Mouse (Mus musculus): ENCODE data around the gene Zc3h13.

Gene Zc3h13

GRCm38 (mm10) chr14:75284193-75284915, at the start of gene Zc3h13:
Gene Zc3h13 (plus strand): TSS chr14:75284373.
- DNase-seq (ENCODE audit: low spot score in 2 of 2) = peak; percentile 95 to 98

- DNase-seq (ENCODE audit: low spot score in 2 of 2) = no peak
Measured at GRCm38 (mm10) chr14:75235552-75235951, 48.6 kb upstream of the Zc3h13 start.

GRCm38 (mm10) chr14:75235955-75236635, 48.1 kb upstream of the Zc3h13 start:
- DNase-seq (ENCODE audit: low spot score in 2 of 2) = no peak

DNA sequence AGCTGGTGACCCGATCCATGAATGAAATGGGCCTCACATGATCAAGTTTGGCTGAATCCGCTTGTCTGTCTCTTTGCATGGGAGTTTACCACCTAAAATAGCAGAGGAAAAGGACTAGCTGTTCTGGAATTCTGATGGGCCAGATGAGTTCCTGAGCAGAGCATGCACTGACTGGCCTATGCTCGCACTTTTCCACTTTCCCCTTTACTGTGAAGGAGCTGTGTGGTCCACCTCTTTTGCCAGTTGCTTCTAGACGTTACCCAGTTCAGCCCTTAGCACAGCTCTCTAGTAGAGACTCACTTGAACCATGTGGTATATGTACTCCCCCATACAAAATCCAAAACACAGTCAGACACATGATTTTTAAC, 47.6 kb upstream of the Zc3h13 start:
- no peak for DNase-seq (ENCODE audit: low spot score in 2 of 2)

- DNase-seq (ENCODE audit: low spot score in 2 of 2) = no peak
Measured at GRCm38 (mm10) chr14:75237096-75237495, 47.1 kb upstream of the Zc3h13 start.

DNA sequence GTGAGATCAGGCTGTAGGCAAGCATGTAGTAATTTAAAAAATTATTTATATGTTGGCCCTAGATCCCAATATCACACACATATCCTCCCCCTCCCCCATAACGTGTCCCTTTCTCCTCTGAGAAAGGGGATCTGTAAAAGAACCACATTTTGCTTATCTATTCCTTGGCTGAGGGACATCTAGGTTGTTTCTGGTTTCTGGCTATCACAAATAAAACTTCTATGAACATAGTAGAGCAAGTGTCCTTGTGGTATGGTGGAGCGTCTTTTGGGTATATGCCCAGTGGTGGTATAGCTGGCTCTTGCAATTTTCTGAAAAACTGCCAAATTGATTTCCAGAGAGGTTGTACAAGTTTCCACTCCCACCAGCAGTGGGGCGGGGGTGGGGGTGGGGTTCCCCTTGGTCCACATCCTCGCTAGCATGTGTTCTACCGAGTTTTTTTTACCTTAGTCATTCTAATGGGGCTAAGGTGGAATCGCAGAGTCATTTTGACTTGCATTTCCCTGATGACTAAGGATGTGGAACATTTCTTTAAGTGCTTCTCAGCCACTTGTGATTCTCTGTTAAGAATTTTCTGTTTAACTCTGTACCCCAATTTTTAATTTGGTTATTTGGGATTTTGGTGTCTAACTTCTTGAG, 46.0 kb upstream of the Zc3h13 start:
- no peak for DNase-seq (ENCODE audit: low spot score in 2 of 2)

DNA sequence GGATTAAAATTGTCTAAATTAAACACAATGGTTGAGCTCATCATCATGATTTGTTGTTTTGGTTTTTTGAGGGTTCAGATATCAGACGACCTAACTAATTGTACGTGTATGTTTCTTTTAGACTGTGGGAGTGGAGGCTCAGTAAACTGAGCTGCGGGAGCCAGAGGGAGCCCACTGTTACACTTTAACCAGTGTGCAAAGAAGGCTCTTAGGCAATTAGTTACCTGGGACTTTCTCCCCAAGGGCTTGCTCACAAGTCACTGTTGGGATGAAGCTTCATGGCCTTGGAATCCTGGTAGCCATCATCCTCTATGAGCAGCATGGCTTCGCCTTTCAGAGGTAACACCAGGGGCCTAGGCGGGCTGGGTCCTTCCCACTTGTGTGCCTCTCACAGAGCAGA, 42.1 kb upstream of the Zc3h13 start, which contains the start of gene Cpb2:
Gene Cpb2 (plus strand): TSS at position 201 of the 400 bp plus-strand sequence.
- DNase-seq (ENCODE audit: low spot score in 2 of 2) = no peak

GRCm38 (mm10) chr14:75246024-75247000, 37.9 kb upstream of the Zc3h13 start:
- no peak for DNase-seq (ENCODE audit: low spot score in 2 of 2)

- DNase-seq (ENCODE audit: low spot score in 2 of 2) = no peak
Measured at GRCm38 (mm10) chr14:75250432-75250831, 33.7 kb upstream of the Zc3h13 start.

- DNase-seq (ENCODE audit: low spot score in 2 of 2) = peak in 1 of 2 experiments; percentile 4
Measured at GRCm38 (mm10) chr14:75256521-75256920, 27.7 kb upstream of the Zc3h13 start.

GRCm38 (mm10) chr14:75269531-75269930, 14.6 kb upstream of the Zc3h13 start:
- no peak for DNase-seq (ENCODE audit: low spot score in 2 of 2)

DNA sequence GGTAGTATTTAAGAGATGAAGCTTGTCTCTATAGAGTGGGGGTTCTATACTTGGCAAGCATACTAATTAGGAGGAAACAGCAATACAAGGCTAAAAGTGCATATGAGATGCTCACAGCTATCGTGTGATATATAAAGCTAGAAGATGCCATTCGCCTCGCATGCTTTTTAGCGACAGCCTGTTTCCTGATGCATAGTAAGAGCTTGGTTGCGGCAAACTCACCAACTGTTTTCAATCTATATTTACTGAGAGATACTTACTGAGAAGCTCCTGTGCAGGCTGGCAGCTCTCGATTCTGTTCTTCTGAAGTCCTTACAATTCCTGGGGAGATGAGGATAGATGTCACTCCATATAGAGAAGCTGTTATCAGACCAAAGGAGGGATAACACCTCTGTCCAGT, 4.5 kb upstream of the Zc3h13 start:
- DNase-seq (ENCODE audit: low spot score in 2 of 2) = no peak

- no peak for DNase-seq (ENCODE audit: low spot score in 2 of 2)
Measured at GRCm38 (mm10) chr14:75280406-75280805, 3.8 kb upstream of the Zc3h13 start.

DNA sequence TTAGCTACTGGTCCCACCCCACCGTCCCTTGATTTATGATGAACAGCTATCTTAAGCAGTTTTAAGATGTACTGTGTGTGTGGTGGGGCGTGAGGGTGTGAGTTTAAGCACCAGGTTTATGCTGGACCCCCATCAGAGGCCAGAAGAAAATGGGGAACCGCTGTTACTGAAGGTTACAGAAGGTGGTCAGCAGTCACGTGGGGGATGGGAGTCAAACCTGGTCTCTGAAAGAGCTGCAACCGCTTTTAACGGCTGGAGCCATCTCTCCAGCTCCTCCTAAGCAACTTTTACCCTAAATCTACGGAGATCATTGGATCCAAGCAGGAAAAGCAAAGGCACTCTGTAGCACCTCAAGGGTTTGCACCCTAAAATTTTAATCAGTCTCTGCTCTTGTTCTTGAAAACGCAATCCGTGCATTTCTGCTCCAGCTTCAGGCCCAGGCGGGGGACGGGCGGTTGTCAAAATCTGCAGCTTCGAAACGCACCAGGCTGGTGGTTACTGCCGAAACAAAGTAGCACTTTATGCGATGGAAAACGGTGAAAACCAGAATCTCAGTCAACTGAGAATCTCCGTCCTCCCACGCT, 472 bp upstream of the Zc3h13 start:
- DNase-seq (ENCODE audit: low spot score in 2 of 2) = no peak

- DNase-seq (ENCODE audit: low spot score in 2 of 2) = no peak
Measured at GRCm38 (mm10) chr14:75301081-75301480, 16.9 kb downstream of the Zc3h13 start.

GRCm38 (mm10) chr14:75303807-75304206, 19.6 kb downstream of the Zc3h13 start:
- no peak for DNase-seq (ENCODE audit: low spot score in 2 of 2)

DNA sequence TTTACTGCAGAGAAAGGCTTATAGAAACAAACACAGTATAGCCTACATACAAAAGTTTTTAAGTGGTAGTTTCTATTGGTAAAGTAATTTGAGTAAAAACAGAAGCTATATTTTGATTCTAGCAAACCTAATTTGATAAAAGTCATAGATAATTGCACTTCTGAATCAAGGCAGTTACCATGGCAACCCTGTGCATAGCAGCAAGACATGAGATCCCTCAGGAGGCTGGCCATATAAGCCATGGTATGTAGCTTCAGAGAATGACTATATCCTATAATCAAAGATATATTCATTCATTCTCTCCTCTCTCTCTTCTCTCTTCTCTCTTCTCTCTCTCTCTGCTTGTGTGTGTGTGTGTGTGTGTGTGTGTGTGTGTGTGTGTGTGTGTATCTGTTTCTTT, 23.7 kb downstream of the Zc3h13 start:
- DNase-seq (ENCODE audit: low spot score in 2 of 2) = no peak

DNA sequence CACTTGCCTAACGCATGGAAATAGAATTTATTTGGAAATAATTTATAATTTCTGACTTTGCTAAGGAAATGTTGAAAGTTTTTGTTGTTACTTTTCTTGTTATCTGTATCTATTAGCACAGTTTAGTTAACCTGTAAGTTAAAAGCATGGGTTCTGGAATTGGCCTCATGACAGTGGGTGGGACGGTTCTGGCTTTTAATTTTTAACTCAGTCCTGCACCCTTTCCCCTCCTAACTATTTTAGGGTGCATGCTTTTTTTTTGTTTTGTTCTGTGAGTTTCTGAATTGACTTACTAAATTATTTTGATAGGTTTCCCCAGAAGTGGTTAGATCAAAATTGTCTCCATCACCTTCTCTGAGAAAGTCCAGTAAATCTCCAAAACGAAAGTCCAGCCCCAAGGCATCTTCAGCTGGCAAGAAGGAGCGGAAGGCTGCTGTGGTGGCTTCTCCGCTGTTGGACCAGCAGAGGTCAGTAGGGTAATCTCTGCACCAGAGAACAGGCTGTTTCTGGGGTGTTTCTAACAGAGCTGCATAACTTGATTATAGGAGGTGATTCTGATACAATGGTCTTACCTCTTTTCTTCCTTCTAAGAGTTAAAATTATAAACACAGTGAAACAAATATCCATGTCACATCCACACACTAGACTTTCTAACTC, 25.3 kb downstream of the Zc3h13 start:
- no peak for DNase-seq (ENCODE audit: low spot score in 2 of 2)

GRCm38 (mm10) chr14:75314484-75314883, 30.3 kb downstream of the Zc3h13 start:
- no peak for DNase-seq (ENCODE audit: low spot score in 2 of 2)

DNA sequence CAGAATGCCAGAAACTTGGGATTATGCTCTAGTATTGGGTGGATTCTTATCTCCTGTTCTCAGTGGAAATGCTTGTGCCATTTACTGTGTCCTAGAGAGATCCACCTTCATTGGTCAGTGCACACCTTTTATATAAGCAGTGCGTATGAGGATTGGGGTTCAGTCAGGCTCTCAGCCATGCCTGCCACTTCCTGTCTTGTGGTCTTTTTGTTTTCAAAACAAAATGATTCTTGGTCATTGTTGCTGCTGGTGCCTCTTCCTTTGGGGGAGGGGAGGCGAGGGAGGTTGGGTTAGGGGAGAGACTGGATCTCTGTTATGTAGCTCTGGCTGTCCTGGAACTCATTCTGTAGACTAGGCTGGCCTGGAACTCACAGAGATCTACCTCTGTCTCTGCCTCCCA, 34.6 kb downstream of the Zc3h13 start:
- DNase-seq (ENCODE audit: low spot score in 2 of 2) = no peak

DNA sequence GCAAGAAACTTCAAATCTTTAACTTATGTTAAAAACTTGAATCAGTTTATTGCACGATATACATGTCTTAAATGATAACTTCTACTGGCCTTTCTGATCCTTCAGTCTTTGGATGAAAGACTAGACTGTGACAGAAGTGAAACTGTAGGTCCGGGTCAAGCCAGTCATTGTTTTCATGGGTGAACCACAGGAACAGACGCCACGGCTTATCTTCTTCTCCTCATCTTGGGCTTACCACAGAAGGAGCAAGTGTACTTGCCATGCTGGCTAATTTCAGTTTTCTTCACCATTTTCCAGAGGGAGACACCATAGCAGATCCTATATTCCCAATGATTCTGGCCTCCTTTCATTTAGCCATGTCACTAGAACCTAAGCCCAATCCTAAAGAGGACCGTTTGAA, 36.1 kb downstream of the Zc3h13 start:
- no peak for DNase-seq (ENCODE audit: low spot score in 2 of 2)

Measured in urinary bladder, adult 18-20 months (tissue).